Mouse (Mus musculus) heart, postnatal 36 days (tissue): ENCODE measurements around the gene Atp6v1a. TPM values are rescaled to one million over a fixed set of nuclear protein-coding genes. Genes with fewer than 3 reads are reported as not detected.

Source experiments
- DNase-seq, 2 experiments: peaks; one replicate each; pipeline ENCODE4 v3.0.0; 2021 to 2022
- intact Hi-C: fragments of 180-260 bp; cut with DNase I; formaldehyde crosslinking; loops from one replicate; pipeline ENCODE4 v1.15.1; 2025
- total RNA-seq, 2 experiments: library from RNA; stranded (reverse); gene quantifications; 2 replicates each; pipeline ENCODE4 v1.2.3; 2021

Atp6v1a gene
- total RNA-seq, 2 experiments from 2014 or later, result 27.5 to 27.6 TPM

- intact Hi-C loops, result no loop called here
- no peak for DNase-seq
Observed at GRCm38 (mm10) chr16:44087650-44088049, 51.9 kb downstream of the Atp6v1a start.

DNA sequence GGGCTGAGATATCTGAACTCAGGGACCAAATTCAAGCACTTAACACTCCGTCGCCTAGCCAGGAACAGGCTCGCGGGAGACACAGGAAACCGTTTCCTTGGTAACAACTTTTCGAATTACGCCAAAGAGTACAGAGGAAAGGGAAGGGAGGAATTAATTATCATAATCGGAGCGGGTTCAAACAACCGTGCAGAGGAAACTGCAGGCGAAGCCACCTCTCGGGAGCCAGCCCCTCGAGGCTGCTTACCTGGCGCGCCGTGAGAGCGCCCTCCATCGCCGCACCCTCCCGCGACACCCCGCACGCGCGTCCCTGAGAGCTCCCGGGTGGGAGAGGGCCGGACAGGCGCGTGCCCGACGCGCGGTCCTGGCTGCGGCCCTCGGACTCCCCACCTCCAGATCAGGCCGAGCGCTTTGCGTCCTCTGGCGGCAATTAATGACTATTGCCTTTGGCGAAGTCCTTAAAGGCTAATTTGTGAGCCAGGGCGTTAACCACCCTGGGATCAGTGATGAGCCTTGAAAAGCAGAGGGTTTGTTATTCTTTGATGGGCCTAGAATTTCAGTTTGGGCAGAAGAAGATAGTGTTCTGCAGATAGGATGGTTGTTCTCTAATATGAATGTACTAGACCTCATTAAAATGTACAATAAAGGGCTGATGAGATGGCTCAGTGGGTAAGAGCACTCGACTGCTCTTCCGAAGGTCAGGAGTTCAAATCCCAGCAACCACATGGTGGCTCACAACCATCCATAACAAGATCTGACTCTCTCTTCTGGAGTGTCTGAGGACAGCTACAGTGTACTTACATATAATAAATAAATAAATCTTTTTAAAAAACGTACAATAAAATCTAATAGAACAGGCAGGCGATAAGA lies 76.2 kb downstream of the Atp6v1a start, which contains the start of gene Gramd1c:
Gene Gramd1c (minus strand): TSS at position 321 of the 870 bp plus-strand sequence.
- intact Hi-C loops, result loop anchor here (5.0 to 10.0 kb wide), 2 partner anchors 176 to 1888 kb away; partner anchors contain the start of gene Ccdc191
- DNase-seq, result peak; percentile 62 to 69

DNA sequence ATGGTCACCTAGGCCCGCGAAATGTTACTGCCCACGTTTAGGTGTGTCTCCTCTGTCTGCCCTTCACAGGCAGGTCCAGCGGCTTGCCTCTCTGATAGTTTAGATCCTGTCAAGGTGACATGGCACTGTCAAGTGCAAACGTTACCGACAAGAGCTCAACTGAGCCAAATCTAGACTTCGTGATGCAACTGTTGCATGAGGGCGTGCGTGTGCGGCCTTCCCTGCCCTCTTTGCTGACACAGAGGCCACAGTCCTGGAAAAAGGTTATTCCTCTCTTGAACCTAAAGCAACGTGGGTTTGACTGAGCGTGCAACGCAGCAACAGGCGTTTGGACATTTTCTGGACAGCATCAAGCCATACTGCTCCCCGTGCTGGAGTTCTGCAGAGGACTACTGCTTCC lies 78.2 kb downstream of the Atp6v1a start:
- DNase-seq, result no peak
- intact Hi-C loops, result loop anchor here (5.0 to 10.0 kb wide), 2 partner anchors 174 to 1887 kb away; partner anchors contain the start of gene Ccdc191

DNA sequence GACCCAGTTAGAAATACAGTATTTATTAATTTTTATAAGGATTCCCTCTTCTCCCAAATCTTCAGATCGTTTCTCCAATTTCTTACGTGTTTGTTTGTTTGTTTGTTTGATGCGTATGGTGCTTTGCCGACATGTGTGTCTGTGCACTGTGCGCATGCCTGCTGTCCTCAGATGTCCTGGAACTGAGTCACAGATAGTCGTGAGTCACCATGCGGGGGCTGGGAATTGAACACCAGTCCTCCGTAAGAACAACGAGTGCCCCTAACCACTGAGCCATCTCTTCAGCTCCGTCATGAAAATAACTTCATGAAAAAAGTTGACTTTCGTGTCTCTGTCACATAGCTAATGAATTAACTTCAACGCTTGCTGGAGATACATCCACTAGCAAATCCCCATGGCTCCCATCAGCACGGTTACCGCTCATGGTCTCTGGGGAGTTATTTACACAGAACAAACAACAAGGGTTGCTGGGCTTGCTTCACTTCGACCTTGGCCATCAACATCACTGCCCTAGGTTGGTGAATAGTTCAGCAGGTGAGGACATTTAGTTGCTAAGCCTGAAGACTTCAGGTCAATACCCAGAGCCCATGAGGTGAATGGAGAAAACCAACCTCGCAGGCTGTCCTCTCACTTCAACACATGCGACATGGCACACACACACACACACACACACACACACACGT lies 78.8 kb downstream of the Atp6v1a start:
- no peak for DNase-seq
- intact Hi-C loops, result loop anchor here (5.0 to 10.0 kb wide), 2 partner anchors 173 to 1886 kb away; partner anchors contain the start of gene Ccdc191

DNA sequence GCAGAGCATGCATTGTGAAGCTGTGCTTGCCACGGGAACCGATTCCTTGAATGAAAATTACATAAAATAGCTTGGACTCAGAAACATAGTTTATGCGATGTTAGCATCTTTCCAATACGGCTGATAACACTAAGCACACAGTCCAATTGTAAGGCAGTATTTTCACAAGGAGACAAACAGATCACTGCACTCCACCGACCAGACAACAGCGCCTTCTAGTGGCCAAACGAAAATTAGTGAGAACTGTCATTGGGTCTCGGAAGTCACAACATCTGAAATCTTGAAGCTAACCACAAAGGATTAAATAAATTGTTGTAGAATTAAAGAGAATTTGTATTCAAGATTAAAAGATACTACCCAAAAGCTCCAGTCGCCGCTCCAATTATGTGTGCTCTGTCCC lies 80.8 kb downstream of the Atp6v1a start:
- intact Hi-C loops, result no loop called here
- DNase-seq, result peak; percentile 72 to 74

DNA sequence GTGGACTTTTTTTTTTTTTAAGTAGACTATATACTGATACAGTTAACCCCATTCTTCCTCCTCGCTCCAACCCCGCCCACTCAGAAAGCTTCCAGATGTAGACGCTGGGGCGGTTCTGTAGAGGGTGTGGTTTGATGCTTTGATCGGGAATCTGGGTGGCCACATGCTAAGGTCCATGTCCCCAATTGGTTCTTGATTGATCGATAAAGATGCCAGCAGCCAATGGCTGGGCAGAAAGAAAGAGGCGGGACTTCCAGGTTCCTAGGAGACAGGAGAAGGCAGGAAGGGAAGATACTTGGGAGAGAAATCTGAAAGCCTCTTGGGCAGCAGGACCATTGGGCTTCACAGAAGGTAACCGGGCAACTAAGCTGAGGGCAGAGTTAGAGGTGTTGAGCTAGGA lies 83.7 kb downstream of the Atp6v1a start:
- intact Hi-C loops, result no loop called here
- DNase-seq, result no peak

DNA sequence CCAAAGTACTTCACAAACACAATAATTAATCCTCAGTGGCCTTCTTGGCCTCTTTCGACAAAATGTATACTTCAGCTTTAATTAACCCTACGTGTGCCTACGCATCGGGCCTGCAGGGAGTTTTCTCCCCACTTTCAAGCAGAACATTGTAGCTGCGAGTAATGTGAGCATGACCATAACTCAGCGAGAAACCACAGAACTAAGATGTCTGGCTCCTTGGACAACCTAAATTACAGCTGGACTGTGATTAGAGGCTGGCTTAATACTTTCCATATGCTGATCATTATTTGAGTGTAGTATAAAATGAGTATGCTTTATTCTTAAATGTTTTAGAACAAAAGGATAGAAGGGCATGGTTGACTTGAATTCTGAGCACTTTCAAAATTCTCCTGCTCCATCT lies 86.2 kb downstream of the Atp6v1a start:
- no peak for DNase-seq
- intact Hi-C loops, result no loop called here

DNA sequence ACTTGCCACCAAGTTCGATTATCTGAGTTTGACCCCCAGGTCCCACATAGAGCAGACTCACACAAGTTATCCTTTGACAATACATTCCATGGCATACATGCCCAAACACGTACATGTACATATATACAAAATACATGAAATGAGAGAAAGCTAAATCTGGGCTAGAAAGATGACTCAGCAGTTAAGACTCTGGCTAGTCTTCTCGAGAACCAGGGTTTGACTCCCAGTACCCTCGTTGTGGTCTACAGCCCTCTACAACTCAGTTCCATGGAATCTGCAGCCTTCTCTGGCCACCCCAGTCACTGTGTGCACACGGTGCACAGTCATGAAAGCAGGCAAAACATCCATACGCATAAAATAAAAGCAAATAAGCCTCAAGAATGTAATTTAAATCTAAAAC lies 87.1 kb downstream of the Atp6v1a start:
- intact Hi-C loops, result no loop called here
- DNase-seq, result no peak

DNA sequence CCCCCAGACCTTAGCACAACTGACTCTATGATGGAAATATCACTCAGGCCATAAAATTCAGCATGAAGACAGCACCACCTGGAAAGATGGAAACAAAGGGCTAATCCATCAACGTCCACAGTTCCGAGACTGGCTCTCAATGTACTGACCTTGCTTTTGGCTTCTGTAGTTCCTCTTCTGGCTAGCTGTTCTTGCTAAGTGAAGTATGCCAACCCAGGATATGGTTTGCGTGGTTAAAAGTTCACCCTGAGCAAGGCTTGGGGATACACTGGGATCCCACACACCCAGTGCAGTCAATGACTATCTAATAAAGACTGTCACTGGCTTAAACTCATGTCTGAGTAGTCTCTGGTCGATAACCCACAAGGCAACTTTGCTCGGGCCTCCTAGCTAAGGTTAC lies 89.4 kb downstream of the Atp6v1a start:
- DNase-seq, result no peak
- intact Hi-C loops, result no loop called here

- no peak for DNase-seq
- intact Hi-C loops, result no loop called here
Observed at GRCm38 (mm10) chr16:44039112-44039511, 100.4 kb downstream of the Atp6v1a start.

Other genes with a start within 250 kb of the Atp6v1a start
- gene Ccdc191, start 249.9 kb downstream of the Atp6v1a start, total RNA-seq, result 1 to 10 TPM; 2.4 to 3.7 TPM
- 10 to 100 TPM; 10.9 to 14.1 TPM for gene Qtrt2, start 212.9 kb downstream of the Atp6v1a start, total RNA-seq
- under 1 TPM; 0.28 to 0.38 TPM for gene Zdhhc23, start 159.9 kb downstream of the Atp6v1a start, total RNA-seq
- gene Gramd1c, start 76.4 kb downstream of the Atp6v1a start, total RNA-seq, result under 1 TPM; 0.70 to 0.78 TPM
- 10 to 100 TPM; 53.8 to 59.1 TPM for gene Naa50, start 125 bp upstream of the Atp6v1a start, total RNA-seq
- gene Usf3, start 33.5 kb upstream of the Atp6v1a start, total RNA-seq, result 10 to 100 TPM; 16.4 to 18.8 TPM
- under 1 TPM; 0.38 to 0.56 TPM for gene Sidt1, start 193.5 kb upstream of the Atp6v1a start, total RNA-seq
- gene Spice1, start 207.4 kb upstream of the Atp6v1a start, total RNA-seq, result 10 to 100 TPM in 1 of 2 experiments, 1 to 10 TPM in 1; 8.6 to 11.1 TPM